Mouse (Mus musculus) spleen, adult 18-20 months (tissue): ENCODE data around the gene Bcl9l.

Experiments
- DNase-seq, 2 experiments: peaks; one replicate each; pipeline ENCODE4 v3.0.0; 2022; ENCODE audit warnings: mixed read lengths in 2 of 2

The Bcl9l gene

GRCm38 (mm10) chr9:44552161-44552560 is 69.5 kb downstream of the Bcl9l start:
- DNase-seq = no peak
